Mouse (Mus musculus) thymus, adult 2 months (tissue): ENCODE data around the gene Gm973. TPM values are rescaled to one million over a fixed set of nuclear protein-coding genes. Genes with fewer than 3 reads are reported as not detected.

Source experiments
- DNase-seq: peaks from one replicate; pipeline ENCODE4 v3.0.0; 2021
- H3K27ac ChIP-seq: fragments of 200-500 bp; 2 replicates; pipeline ENCODE4 v1.5.1; 2012; ENCODE audit warnings: low read length, control low read depth; ENCODE audit not compliant: control insufficient read depth, insufficient read depth
- H3K27me3 ChIP-seq: fragments of 200-500 bp; 2 replicates; pipeline ENCODE4 v1.6.1; 2012; ENCODE audit warnings: mild to moderate bottlenecking, low read length, moderate library complexity, mixed read lengths; ENCODE audit not compliant: control insufficient read depth, insufficient read depth
- H3K36me3 ChIP-seq: fragments of 200-500 bp; 2 replicates; pipeline ENCODE4 v1.6.1; 2012; ENCODE audit warnings: mild to moderate bottlenecking, low read length, moderate library complexity; ENCODE audit not compliant: control insufficient read depth, insufficient read depth
- H3K4me1 ChIP-seq: fragments of 200-500 bp; replicated peaks from 2 replicates; pipeline ENCODE4 v1.6.1; 2012; ENCODE audit warnings: low read length; ENCODE audit not compliant: control insufficient read depth, insufficient read depth
- H3K4me3 ChIP-seq: fragments of 200-500 bp; 2 replicates; pipeline ENCODE4 v1.5.1; 2012; ENCODE audit warnings: mild to moderate bottlenecking, low read length, control low read depth, moderate library complexity; ENCODE audit not compliant: control insufficient read depth, insufficient read depth
- CTCF ChIP-seq: fragments of 200-500 bp; IDR thresholded peaks from 2 replicates; pipeline ENCODE4 v1.5.1; 2012; ENCODE audit warnings: mild to moderate bottlenecking, control low read depth, low read length, moderate library complexity, borderline replicate concordance; ENCODE audit not compliant: control insufficient read depth, poor library complexity, insufficient read depth; ENCODE audit errors: extremely low read depth
- POLR2A ChIP-seq: fragments of 200-500 bp; IDR thresholded peaks from 2 replicates; pipeline ENCODE4 v1.6.1; 2012; ENCODE audit warnings: mild to moderate bottlenecking, low read length, control low read depth, moderate library complexity; ENCODE audit not compliant: control insufficient read depth, poor library complexity, insufficient read depth; ENCODE audit errors: extremely low read depth
- WGBS: fragments of 180-500 bp; shearing (Covaris S2); methylation state at CpG from one replicate; pipeline ENCODE4 v1.1.7; 2018; 5-methylcytosine and 5-hydroxymethylcytosine counted together
- polyA plus RNA-seq: library from polyadenylated mRNA; depleted of rRNA; stranded (reverse); fragments of >200 nt; gene quantifications from 2 replicates; pipeline ENCODE4 v1.2.3, GENCODE M21; 2012

Gm973 gene
- polyA plus RNA-seq, 1 experiment, result 0.09 TPM

DNA sequence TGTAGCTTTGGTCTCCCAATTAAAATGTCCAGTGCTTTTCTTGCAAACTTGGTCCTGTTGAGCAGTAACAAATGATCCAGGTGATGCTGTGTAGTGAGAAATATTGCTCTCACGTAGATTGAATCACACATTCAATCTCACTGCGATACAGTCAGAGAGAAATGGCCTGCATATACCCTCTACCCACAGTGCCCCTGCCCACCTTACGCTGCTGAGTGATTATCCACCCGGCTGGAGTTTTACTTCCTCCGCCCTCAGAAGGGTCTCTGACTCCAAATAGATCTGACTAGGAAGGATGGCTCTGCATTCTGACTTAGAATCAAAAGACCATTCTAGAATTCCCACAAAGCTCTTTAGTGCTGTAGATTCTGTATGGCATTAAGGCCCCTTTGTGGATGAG, 32.4 kb downstream of the Gm973 start:
- Histone ChIP-seq H3K36me3 (no peaks in the 10 kb centered on the region), H3K4me1 (no peaks in the 10 kb centered on the region), H3K4me3 (no peak overlapping the region), H3K27ac (no peak overlapping the region), H3K27me3 (no peaks in the 10 kb centered on the region)
- WGBS, result 97% methylated on average over 5 of the region's 5 CpGs
- TF ChIP-seq CTCF (no peak), POLR2A (no peak)
- DNase-seq, result no peak

DNA sequence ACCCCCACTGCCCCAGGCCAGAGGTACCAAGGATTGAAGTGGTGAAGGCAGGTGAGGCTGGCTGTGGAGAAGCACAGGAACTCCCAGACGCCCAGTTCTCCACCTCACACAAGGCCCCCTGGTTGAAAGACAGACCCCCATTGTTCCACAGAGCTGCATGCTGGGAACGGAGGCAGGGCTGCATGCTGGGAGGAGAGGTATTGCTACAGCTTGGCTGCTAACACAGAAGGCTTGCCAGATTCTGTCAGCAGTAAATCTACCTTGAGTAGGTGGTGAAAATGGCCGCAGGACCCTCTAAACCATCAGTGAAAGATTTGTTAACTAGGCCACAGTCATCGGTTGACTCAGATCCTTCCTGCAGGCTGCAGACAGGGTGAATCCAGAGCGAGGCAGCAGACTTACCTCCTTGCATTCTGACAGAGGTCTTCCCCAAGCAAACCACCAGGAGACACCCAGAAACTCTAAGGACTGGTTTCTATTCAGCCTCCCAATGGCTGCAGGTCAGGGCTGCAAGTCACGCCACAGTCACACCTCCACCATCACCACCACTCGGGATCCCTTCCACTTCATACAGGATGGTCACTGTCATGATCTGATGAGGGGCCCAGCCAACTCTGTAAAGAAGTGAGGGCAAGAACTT, 33.1 kb downstream of the Gm973 start:
- 92% methylated on average over 7 of the region's 7 CpGs for WGBS
- TF ChIP-seq POLR2A, result no peak
- Histone ChIP-seq H3K27ac (no peak overlapping the region), H3K27me3 (no peaks in the 10 kb centered on the region), H3K36me3 (no peaks in the 10 kb centered on the region), H3K4me3 (no peak overlapping the region), H3K4me1 (no peaks in the 10 kb centered on the region)
- no peak for DNase-seq

DNA sequence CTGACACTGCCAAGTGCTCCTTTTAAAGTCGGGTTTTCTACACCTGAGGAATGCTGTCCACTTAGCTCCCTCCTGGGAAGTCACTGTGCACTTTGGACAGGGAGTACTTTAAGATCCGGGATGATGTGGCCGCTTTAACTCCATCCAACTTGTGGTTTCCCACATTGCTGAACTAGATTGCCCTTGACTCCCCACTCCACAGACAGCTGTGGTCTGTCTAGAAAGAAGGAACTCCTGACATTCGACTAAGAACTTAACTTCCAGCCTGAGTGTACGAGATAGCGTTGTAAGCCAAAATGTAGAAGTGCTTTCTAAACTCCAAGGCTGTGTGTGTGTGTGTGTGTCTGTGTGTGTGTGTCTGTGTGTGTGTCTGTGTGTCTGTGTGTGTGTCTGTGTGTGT, 34.2 kb downstream of the Gm973 start:
- Histone ChIP-seq H3K36me3 (no peaks in the 10 kb centered on the region), H3K4me1 (no peaks in the 10 kb centered on the region), H3K27ac (no peak overlapping the region), H3K27me3 (no peaks in the 10 kb centered on the region), H3K4me3 (no peak overlapping the region)
- 15% methylated on average over 6 of the region's 6 CpGs for WGBS
- no peak for TF ChIP-seq CTCF
- no peak for TF ChIP-seq POLR2A
- DNase-seq, result no peak

- peaks cover 5% of the 10 kb centered on the region for H3K4me1 ChIP-seq
- no peak overlapping the region for H3K27ac ChIP-seq
- no peaks in the 10 kb centered on the region for H3K36me3 ChIP-seq
- WGBS, result 92% methylated on average over 11 of the region's 11 CpGs
- H3K27me3 ChIP-seq, result no peaks in the 10 kb centered on the region
- TF ChIP-seq CTCF (no peak), POLR2A (no peak)
- no peak for DNase-seq
- no peak overlapping the region for H3K4me3 ChIP-seq
Observed at GRCm38 (mm10) chr1:59550996-59551395, 34.9 kb downstream of the Gm973 start.

DNA sequence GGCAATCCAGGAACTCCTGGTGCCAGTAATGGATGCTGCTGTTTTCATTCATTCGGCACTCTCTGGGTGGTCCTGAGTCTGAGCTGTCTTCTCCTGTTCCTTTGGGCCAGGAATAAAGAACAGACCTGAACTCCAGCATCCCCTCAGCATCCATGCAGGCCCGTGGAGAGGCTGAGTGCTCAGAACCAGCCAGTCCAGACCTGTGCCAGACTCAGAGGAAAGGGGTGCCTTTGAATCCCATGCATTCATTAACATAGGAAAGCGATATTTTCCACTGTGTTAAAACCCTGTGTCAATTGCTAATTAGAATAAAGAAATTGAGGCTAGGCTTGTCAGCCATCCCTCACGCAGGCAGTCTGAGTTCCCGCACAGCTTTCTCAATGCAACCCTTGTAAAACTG, 37.6 kb downstream of the Gm973 start:
- Histone ChIP-seq H3K27me3 (no peaks in the 10 kb centered on the region), H3K27ac (no peak overlapping the region), H3K36me3 (no peaks in the 10 kb centered on the region), H3K4me1 (peaks cover 7% of the 10 kb centered on the region), H3K4me3 (no peak overlapping the region)
- no peak for TF ChIP-seq CTCF
- no peak for TF ChIP-seq POLR2A
- no peak for DNase-seq
- WGBS, result 93% methylated on average over 5 of the region's 5 CpGs

GRCm38 (mm10) chr1:59563581-59563980, 47.5 kb downstream of the Gm973 start:
- Histone ChIP-seq H3K4me3 (no peak overlapping the region), H3K27ac (no peak overlapping the region), H3K36me3 (no peaks in the 10 kb centered on the region), H3K4me1 (peaks cover 9% of the 10 kb centered on the region; the same call in 1 of the 2 replicates), H3K27me3 (no peaks in the 10 kb centered on the region)
- 75% methylated on average over 2 of the region's 2 CpGs for WGBS
- no peak for DNase-seq
- TF ChIP-seq CTCF, result no peak
- TF ChIP-seq POLR2A, result no peak

GRCm38 (mm10) chr1:59565804-59566203, 49.7 kb downstream of the Gm973 start:
- no peak for TF ChIP-seq POLR2A
- no peak for TF ChIP-seq CTCF
- Histone ChIP-seq H3K27ac (no peak overlapping the region), H3K4me1 (peaks cover 9% of the 10 kb centered on the region; the same call in 1 of the 2 replicates), H3K27me3 (no peaks in the 10 kb centered on the region), H3K4me3 (no peak overlapping the region), H3K36me3 (no peaks in the 10 kb centered on the region)
- WGBS, result 14% methylated on average over 5 of the region's 5 CpGs
- DNase-seq, result no peak
